Mouse (Mus musculus) c-Kit-positive CD71-positive TER-119-positive erythroid progenitor cells, embryonic 14.5 days (primary cell): ENCODE data around the gene Heyl.
"Not testable (repeated sequence)": the region's sequence is repeated elsewhere in the genome, so short reads cannot be mapped to it uniquely, and the experiment has no call there.

Experiments used
- DNase-seq: peaks from one replicate; pipeline ENCODE4 v3.0.0-alpha.2; 2013; ENCODE audit warnings: low spot score

Heyl gene

DNA sequence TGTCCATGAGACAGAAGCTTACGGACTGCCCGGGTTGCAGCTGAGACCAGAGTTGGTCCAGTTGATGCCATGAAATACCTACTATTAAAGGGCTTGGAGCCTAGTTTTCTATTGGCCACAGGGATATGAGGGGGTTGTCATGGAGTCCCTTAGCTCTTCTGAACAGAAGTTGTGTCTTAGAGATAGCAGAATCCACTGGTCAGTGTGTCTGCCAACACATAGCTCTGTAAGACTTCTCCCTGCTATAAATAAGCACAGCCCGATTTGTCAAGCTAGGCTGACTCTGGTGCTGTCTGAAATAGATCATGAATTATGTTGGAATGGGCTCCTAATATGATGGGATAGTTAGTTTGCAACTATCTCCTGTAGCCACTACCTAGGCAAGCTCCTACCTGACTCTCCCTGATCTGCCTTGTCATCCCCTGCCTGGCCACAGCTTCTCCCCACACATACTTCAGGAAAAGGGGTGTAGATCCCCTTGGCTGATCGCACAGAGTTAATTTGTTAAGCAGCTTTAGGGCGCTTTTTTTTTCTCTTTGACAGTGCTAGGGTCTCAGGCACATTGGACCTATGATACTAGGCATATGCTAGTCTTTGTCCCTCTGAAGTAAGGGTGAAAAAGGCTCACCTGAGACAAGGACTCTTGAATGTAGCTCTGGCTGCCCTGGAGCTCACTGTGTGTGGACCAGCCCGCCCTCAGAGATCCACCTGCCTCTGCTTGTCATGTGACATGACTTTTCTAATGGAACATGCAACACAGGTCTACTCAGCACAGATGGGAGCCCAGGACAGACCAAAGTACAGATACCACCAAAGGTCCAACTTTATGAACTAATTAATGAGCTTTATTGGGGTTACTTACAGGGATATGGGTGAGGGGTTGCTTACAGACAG is 51.6 kb downstream of the Heyl start:
- DNase-seq: peak; percentile 58

DNA sequence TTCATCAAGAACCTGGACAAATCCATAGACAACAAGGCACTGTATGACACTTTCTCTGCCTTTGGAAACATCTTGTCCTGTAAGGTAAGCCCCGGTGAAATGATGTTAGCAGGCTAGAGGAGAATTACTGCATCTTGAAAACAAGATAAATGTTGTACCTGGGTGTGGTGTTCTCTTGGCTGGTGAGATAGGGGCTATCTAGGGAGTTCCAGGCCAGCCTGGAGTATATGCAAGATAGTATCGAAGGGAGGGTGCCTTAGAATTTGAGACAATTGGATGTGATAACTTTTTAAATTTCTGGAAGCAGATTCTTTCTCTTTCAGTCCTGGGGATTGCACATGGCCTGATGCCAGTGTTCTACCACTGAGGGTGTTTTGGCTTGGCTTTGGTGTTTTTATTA is 53.4 kb downstream of the Heyl start:
- peak; percentile 90 for DNase-seq

DNA sequence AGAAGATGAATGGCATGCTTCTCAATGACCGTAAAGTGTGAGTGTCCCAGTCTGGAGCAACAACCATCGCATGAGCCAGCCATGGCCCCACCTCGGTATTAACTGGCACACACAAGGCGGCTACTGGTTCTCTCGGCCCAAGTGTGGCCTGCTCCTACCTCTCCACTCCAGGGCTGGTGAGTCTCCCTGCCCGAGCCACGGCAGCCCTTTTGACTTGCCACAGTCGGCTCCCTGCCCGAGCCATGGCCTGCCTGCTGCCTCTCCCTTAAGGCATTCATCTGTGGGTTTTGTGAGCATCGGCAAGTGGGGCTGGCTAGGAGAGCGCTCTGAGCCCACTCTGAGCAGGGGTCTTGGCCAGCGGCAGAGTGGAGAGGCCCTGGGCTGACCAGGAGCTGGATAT is 55.7 kb downstream of the Heyl start:
- no peak for DNase-seq

DNA sequence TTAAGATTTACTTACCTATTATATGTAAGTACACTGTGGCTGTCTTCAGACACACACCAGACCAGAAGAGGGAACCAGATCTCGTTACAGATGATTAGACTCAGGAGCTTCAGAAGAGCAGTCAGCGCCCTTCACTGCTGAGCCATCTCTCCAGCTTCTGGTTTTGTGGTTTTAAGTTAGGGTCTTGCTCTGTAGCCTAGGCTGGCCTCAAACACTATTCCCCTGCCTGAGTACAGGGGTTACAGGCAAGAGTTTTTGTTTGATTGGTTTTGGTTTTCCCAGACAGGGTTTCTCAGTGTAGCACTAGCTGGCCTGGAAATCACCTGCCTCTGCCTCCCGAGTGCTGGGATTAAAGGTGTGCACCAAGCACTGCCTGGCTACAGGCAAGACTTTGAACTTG is 59.0 kb downstream of the Heyl start:
- no peak for DNase-seq

DNA sequence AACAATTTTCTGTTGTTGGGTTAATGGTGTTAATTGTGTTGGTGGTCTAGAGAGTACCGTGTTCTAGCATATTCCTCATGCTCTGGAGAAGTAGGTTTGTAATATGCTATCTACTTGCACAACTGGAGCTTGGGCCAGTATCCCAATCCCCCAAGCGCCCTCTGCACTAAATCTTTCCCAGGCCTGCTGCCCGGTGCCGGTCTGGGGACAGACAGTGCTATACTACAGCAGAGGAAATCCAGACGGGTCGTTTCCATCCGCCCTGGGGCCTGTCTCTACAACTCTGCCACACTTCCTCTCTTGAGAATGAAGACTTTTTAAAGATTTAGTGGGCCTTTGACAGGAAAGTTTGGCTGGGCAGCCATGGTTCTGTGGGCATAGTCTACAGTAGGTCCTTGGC is 59.6 kb downstream of the Heyl start:
- no peak for DNase-seq

DNA sequence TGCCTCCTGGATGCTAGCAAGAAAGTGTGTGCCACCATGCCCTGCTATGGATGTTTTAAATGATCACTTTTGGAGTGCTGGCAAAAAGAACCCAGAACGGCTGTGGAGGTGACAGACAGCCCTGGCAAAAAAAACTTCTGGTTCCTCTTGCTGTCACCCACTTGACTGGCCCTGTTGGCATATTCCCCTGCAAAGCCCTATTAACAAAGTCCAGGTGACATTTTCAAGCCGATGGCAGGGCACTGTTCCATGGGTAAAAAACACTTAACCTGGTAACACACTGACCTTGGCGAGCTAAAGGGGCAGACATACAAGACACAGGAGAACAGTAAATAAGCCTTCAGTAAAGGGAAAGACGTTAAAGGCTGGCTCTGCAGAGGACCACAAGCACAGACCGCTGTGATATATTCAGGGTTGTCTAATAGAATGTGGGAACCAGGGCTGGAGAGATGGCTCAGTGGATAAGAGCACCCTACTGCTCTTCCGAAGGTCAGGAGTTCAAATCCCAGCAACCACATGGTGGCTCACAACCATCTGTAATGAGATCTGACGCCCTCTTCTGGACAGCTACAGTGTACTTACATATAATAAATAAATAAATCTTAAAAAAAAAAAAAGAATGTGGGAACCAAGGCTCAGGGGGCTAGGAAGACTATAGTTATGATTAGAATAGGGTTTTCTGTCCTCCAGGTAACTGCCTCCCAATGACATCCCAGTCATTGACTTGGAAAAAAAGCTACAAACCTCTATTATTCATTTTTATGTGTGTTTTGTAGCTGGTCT is 60.5 kb downstream of the Heyl start:
- no peak for DNase-seq

DNA sequence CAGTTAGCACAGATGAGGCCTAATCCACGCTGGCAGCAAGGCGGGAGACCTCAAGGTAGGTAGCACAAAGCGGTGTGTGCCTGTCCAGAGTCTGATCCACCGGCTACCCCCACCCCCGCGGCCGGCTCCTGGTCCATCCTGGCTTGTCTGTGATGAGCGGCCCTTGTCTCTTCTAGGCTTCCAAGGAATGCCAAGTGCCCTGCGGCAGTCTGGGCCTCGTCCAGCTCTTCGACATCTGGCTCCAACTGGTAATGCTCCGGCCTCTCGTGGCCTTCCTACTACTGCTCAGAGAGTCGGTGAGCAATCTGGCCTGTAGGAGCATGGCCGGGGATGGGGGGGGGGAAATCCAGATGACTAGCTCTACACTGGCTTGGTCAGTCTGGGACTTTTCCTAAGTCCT is 61.7 kb downstream of the Heyl start:
- not testable (repeated sequence) for DNase-seq

DNA sequence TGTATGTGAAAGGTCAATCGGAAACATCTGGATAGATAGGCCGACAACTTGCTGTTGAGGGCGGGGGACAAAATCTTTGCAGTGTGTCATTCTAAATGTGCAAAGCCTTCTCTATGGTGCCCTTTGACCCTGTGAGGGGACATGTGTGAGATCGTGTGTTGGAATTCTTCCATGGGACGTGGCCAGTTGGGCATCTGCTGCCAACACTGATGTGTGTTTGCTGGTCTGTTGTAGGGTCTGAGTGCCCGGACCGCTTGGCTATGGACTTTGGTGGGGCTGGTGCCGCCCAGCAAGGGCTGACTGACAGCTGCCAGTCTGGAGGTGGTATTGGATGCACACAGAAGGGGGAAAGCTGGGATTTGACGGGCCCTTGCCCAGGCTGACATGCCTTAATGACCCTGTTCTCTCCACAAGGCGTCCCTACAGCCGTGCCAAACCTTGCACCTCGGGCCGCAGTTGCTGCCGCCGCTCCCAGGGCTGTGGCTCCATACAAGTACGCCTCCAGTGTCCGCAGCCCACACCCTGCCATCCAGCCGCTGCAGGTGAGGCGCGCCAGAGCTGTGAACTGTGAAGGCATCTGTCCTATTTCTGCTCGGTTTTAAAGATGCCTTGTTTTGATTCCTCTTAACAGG is 62.3 kb downstream of the Heyl start:
- no peak for DNase-seq

DNA sequence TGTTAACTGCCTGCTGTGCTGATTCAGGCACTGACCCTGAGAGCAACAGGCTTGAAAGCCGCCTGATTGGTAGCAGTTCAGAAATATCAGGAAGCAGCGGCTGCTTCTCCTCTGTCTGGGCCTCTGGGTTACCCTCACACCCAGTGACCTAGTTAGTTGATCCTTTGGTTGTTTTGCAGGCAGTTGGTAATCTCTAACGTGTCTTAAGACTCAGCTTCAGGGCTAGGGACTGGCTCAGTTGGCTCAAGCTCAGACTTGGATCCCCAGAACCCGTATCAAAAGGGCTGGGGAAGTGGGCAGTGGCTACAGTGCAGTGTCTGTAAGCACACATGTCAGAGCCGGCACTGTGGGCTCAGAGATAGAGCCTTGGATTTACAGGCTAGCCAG is 62.8 kb downstream of the Heyl start:
- DNase-seq: no peak

DNA sequence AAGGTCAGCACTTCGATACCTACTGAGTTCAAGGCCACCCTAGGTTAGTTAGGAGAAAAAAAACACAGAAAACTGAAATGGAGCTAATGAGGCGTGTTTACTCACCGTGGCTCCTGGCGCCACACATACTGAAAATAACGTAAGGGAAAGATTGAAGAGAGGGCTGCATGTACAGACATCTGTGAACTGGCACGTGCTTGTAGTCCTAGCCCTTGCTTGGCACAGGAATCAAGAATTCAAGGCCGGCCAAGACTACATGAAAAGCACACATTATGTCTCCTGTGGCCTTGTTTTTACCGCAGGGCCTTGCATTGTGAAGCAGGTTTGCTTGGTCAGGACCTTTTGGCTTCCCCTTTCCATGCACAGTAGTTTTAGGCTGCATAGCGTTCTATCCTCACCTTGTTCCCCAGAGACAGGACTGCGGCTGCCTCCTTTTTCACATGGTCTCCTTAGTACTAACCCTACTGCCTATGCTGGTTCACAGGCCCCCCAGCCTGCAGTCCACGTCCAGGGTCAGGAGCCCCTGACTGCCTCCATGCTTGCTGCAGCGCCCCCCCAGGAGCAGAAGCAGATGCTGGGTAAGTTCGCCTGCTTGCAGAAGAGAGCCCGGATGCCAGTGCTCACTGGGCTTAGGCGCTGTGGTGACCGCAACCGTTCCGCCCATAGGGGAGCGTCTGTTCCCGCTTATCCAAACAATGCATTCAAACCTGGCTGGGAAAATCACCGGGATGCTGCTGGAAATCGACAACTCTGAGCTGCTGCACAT is 64.0 kb downstream of the Heyl start:
- no peak for DNase-seq

DNA sequence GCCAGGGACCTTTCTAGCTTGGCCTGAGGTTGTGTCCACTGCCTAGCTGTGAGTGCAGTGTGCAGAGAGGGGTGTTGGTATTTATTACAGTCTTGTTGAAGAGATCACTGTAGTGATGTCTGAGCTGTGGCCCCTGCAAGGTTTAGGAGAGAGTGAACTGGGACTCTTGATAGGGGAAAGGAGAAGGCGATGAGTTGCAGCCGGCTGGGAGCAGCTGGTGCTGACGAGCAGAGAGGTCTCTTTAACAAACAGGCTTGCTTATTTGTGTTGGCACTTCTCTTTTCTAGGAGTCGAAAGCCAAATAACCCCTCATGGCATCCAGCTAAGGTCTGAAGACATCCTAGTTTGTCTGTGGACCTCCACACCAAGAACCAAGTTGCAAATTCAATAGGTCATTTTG is 64.9 kb downstream of the Heyl start:
- no peak for DNase-seq

DNA sequence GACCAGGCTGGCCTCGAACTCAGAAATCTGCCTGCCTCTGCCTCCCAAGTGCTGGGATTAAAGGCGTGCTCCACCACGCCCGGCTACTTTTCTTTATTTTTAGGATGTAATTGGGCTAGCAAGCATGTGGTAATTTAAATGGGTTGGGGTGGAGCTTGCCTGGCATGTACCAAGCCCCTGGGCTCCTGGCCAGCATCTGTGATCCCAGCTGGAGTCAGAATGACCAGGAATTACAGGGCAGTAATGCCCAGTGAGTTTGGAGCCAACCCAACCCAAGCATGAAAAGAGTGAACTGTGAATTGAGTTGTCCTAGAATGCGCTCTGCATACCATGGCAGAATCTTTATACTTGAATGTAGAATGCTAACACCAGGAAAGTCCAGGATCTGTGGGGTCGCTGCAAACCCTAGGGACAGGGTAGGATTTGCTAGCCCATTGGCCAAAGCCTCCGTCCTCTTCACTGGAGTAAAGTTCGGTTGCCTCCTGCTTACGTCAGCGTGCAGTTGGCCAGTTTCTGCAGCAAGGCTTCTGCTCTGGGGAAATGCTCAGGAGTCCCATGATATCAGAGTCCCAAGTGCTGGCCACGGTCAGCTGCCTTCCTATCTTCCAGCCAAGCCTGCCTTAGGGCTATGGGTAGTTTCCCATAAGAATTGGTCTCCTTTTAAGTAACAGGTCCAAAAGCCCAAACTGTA is 65.8 kb downstream of the Heyl start:
- no peak for DNase-seq
